Mouse (Mus musculus) ovary, adult 18-20 months (tissue): ENCODE results near the gene Ccr5.
"Not testable (repeated sequence)": the region's sequence is repeated elsewhere in the genome, so short reads cannot be mapped to it uniquely, and the experiment has no call there.

Experiments used
- DNase-seq: peaks from one replicate; pipeline ENCODE4 v3.0.0; 2022; ENCODE audit warnings: low spot score, mixed read lengths

Gene Ccr5

GRCm38 (mm10) chr9:124121387-124122184 lies at the start of gene Ccr5:
Ccr5 (plus strand) TSS chr9:124121543.
- no peak for DNase-seq

- no peak for DNase-seq
These were observed 41.5 kb upstream of the Ccr5 start for GRCm38 (mm10) chr9:124079803-124080202.

- DNase-seq: not testable (repeated sequence)
These were observed 40.9 kb upstream of the Ccr5 start for GRCm38 (mm10) chr9:124080471-124080870.

- no peak for DNase-seq
These were observed 30.9 kb upstream of the Ccr5 start for GRCm38 (mm10) chr9:124090441-124090840.

GRCm38 (mm10) chr9:124099127-124099526 lies 22.2 kb upstream of the Ccr5 start:
- DNase-seq: no peak

GRCm38 (mm10) chr9:124100357-124100756 lies 21.0 kb upstream of the Ccr5 start:
- DNase-seq: no peak

GRCm38 (mm10) chr9:124101723-124102122 lies 19.6 kb upstream of the Ccr5 start, which contains the start of gene Ccr2:
Ccr2 (plus strand) TSS chr9:124101950.
- no peak for DNase-seq

- no peak for DNase-seq
These were observed 18.1 kb upstream of the Ccr5 start for GRCm38 (mm10) chr9:124103199-124103598.

GRCm38 (mm10) chr9:124105196-124105595 lies 16.1 kb upstream of the Ccr5 start:
- DNase-seq: no peak

GRCm38 (mm10) chr9:124107232-124107631 lies 14.1 kb upstream of the Ccr5 start:
- no peak for DNase-seq

GRCm38 (mm10) chr9:124108356-124109127 lies 12.8 kb upstream of the Ccr5 start:
- no peak for DNase-seq

GRCm38 (mm10) chr9:124111997-124112396 lies 9.3 kb upstream of the Ccr5 start:
- DNase-seq: no peak

GRCm38 (mm10) chr9:124112591-124113239 lies 8.6 kb upstream of the Ccr5 start:
- no peak for DNase-seq

GRCm38 (mm10) chr9:124113777-124114176 lies 7.6 kb upstream of the Ccr5 start:
- no peak for DNase-seq

- DNase-seq: no peak
These were observed 2.9 kb upstream of the Ccr5 start for GRCm38 (mm10) chr9:124118489-124118888.

- DNase-seq: no peak
These were observed 4.2 kb downstream of the Ccr5 start for GRCm38 (mm10) chr9:124125576-124125975.

GRCm38 (mm10) chr9:124126373-124126772 lies 5.0 kb downstream of the Ccr5 start:
- DNase-seq: no peak

- DNase-seq: no peak
These were observed 6.1 kb downstream of the Ccr5 start for GRCm38 (mm10) chr9:124127412-124127811.

GRCm38 (mm10) chr9:124128379-124128778 lies 7.0 kb downstream of the Ccr5 start:
- DNase-seq: no peak

- DNase-seq: not testable (repeated sequence)
These were observed 11.6 kb downstream of the Ccr5 start for GRCm38 (mm10) chr9:124132899-124133298.

- not testable (repeated sequence) for DNase-seq
These were observed 13.6 kb downstream of the Ccr5 start for GRCm38 (mm10) chr9:124134919-124135318.

GRCm38 (mm10) chr9:124137619-124138018 lies 16.3 kb downstream of the Ccr5 start:
- DNase-seq: no peak
